Mouse (Mus musculus) brain, embryonic 18.5 days (tissue): ENCODE measurements around the gene Lenep.
"Not testable (repeated sequence)": the region's sequence is repeated elsewhere in the genome, so short reads cannot be mapped to it uniquely, and the experiment has no call there.

Source experiments
- DNase-seq: peaks from one replicate; pipeline ENCODE4 v3.0.0-alpha.2; 2012; ENCODE audit warnings: low read depth, low spot score

Gene Lenep

GRCm38 (mm10) chr3:89402693-89403092 is at the start of gene Lenep:
Lenep (minus strand) TSS chr3:89402793.
- DNase-seq: no peak

DNA sequence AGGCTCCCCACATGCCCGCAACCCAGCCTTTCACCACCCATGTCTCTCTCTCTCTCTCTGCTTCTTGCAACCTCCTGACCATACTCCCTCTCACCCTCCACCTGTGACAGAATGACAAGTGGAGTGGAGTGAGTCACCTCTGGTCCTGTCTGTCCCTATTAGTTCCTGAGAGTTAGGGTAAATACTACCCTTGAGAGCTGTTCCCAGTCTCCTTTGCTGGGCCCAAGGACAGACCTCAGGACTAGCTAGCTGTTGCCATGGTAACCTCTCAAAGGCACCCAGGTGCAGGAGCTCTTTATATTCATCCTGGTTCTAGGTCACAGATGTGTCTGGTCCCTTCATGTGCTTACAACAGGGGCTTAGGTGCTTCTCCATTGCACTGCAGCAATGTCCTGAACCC is 49.3 kb upstream of the Lenep start:
- DNase-seq: no peak

- DNase-seq: no peak
Measured at GRCm38 (mm10) chr3:89449541-89449940, 46.9 kb upstream of the Lenep start.

DNA sequence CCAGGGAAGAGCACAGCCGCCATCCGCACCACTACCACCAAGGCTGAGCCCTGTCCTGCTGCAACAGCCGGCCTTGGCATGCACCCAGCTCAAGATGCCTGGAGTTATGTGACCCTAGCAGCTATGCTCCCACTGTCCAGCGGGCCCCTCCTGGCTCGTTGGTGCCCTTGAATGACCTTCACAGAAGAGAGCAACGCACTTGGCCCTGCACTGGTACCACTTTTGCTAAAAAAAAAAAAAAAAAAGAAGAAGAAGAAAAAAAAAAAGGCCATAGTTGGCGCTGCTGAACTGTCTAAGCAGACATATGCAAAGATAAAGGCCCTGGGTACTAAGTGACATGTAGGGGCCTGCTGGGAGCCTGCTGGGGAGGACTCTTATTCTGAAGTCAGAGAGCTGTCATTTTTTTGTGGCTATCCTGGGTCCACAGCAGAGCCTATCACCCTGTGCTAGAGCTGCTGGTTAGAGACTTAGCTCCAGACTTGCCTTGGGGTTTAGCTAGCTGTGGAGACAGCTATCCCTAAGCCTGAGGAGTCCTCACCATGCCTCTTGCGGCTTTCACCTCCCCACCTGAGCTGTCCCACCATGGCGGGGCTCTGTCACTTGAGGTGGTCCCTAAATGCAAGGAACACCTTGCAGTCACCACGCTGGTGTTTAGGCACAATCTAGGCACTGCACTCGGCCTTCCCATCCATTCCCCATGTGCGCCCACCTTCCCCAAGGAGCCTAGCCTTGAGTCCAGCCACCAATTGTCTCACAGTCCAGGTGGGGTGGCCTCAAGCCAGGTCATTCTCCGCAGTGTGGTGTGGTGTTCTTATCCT is 46.3 kb upstream of the Lenep start:
- no peak for DNase-seq

- DNase-seq: no peak
Measured at GRCm38 (mm10) chr3:89440691-89441090, 38.1 kb upstream of the Lenep start.

DNA sequence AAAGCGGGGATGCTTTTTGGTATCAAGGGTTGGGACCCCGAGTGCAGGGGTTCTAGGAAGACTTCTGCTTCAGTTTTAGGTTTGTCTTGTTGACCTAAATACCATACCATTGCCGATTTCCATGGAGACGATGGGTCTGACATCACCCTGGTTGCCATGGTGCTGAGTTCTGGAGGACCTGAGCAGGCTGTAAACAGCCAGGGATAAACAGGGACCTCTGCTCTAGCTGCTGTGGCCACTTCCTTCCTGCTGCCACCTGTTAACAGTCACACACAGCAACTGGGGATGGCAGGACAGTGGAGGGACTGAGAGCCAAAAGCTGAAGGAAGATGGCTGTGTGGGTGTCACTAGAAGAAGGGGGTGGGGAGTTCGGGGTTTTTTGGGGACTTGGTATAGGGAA is 34.7 kb upstream of the Lenep start:
- DNase-seq: no peak

- DNase-seq: no peak
Measured at GRCm38 (mm10) chr3:89436176-89437113, 33.9 kb upstream of the Lenep start, which contains the start of gene Pbxip1. Pbxip1 (plus strand) TSS chr3:89436706.

- no peak for DNase-seq
Measured at GRCm38 (mm10) chr3:89435041-89435440, 32.4 kb upstream of the Lenep start.

- DNase-seq: no peak
Measured at GRCm38 (mm10) chr3:89434532-89434931, 31.9 kb upstream of the Lenep start.

- DNase-seq: no peak
Measured at GRCm38 (mm10) chr3:89432606-89433005, 30.0 kb upstream of the Lenep start.

DNA sequence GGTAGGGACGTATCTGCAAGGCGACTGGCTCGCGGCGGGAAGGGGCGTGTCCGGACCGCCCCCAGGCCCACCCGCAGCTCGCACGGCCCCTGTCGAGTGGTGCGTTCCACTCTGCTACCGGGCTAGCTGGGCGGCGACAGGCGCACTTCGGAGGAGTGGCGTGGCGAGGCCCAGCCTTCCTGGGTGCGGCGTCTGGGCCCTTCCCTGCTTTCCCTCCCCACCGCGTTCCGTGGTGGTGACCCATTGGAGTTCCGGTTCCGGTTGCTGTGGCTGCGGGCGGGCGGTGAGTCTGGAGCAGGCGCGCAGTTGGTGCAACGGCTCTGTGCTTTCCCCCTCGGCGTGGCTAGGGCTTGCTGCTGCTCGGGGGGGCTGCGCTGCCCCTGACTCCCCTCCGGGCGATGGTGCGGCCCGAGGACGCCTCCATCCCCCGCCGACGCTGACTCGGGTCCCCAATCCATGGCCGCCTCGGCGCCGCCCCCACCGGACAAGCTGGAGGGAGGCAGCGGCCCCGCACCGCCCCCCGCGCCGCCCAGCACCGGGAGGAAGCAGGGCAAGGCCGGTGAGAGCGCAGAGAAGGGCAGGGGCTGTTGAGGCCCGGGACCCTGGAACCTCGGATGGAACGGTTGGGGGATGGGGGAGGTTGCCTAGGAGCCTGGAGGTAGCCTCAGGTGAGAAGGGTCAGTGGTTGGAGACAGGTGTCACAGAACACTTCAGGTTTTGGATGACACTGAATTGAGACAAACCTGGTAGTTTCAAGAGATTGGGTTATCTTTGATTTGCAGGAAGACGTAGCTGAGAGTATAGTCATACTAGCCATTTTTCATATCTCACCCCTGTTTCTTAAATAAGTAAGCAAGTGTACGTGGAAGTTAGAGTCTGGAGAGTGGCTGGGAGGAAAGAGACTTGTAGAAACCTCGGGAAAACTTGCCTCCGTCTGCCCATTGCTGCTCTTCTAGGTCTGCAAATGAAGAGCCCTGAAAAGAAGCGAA is 27.9 kb upstream of the Lenep start, which contains the start of gene Pygo2:
Gene Pygo2 (plus strand): TSS at position 44 of the 989 bp plus-strand sequence.
- DNase-seq: peak; percentile 93

- not testable (repeated sequence) for DNase-seq
Measured at GRCm38 (mm10) chr3:89429021-89429420, 26.4 kb upstream of the Lenep start.

DNA sequence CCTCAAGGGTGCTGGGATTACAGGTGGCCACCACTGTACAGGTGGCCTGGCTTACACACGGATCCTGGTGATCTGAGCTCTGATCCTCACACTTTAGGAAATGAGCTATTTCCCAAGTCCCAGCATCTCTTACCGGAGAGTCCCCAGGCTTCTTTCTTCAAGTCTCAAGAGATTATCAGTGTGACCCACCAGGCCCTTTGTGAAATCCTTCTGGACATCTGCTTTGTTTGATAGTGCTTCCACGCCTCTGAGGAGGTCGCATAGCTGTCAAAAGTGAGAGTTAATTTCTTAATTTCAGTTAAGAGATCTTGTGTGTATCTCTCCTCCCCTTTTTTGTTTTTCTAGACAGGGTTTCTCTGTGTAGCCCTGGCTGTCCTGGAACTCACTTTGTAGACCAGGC is 23.3 kb upstream of the Lenep start:
- DNase-seq: no peak

DNA sequence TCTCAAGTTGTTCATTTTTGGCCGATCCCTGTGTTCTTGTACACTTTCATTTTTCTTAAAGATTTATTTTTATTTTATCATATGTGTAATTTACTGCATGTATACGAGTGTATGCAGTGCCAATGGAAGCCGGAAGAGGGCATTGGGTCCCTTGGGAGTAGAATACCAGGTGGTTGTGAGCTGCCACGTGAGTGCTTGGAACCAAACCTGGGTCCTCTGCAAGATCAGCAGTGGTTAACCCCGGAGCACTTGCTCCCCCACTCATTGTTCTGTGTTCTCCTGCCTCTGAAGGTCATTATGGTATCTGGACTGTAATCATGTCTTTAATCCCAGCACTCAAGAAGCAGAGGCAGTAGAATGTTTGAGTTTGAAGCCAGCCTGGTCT is 22.5 kb upstream of the Lenep start:
- DNase-seq: no peak

- DNase-seq: no peak
Measured at GRCm38 (mm10) chr3:89424416-89425140, 22.0 kb upstream of the Lenep start.

- no peak for DNase-seq
Measured at GRCm38 (mm10) chr3:89422556-89423205, 20.1 kb upstream of the Lenep start.

- DNase-seq: no peak
Measured at GRCm38 (mm10) chr3:89421810-89422473, 19.3 kb upstream of the Lenep start.

- no peak for DNase-seq
Measured at GRCm38 (mm10) chr3:89421002-89421774, 18.6 kb upstream of the Lenep start.

DNA sequence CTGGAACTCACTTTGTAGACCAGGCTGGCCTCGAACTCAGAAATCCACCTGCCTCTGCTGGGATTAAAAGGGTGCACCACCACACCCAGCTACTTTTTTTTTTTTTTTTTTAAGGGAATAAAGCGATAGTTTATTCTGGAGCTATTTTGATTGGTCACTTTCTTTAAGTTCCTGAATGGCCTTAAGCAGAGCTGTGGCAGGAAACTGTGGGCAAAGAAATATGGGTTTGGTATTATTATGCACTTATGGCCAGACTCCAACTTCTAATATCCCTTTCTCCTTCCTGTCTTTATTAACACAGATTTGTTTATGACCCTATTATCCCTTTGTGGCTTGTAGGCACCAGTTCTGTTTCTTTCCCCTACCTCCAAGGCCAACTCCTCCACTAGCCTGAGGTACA is 17.8 kb upstream of the Lenep start:
- DNase-seq: no peak
